Mouse (Mus musculus): ENCODE measurements around the gene Zfp787. TPM values are rescaled to one million over a fixed set of nuclear protein-coding genes. Genes with fewer than 3 reads are reported as not detected.
"Not testable (repeated sequence)": the region's sequence is repeated elsewhere in the genome, so short reads cannot be mapped to it uniquely, and the experiment has no call there.

Zfp787 gene
- polyA plus RNA-seq, 2 experiments, result 14.4 to 45.9 TPM

DNA sequence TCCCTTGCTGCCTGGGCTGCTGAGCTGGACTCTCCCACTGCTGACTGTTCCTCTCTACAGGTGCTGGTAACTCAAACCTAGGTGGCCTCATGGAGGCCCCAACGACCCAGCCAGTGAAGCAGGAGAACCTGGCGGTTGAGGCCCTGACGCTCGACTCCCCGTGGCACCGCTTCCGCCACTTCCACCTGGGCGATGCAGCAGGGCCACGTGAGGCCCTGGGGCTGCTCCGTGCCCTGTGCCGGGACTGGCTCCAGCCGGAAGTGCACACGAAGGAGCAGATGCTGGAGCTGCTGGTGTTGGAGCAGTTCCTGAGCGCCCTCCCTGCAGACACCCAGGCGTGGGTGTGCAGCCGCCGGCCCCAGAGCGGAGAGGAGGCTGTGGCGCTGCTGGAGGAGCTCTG lies 28.0 kb upstream of the Zfp787 start:
- no peak overlapping the region for H3K27ac ChIP-seq (replicated peaks; ENCODE audit: low read depth, low read length)
- no peak overlapping the region for H3K4me3 ChIP-seq (replicated peaks; ENCODE audit: low read length)
- DNase-seq (ENCODE audit: low spot score) (no peak), ATAC-seq (ENCODE audit: low FRiP score, low read depth) (no peak)
- H3K4me1 ChIP-seq (ENCODE audit: control insufficient read depth, insufficient read depth, low read length), result no peaks in the 10 kb centered on the region
- H3K4me2 ChIP-seq (replicated peaks; ENCODE audit: low read depth, low read length, severe bottlenecking), result no peak overlapping the region
- no peaks in the 10 kb centered on the region for H3K9me3 ChIP-seq (ENCODE audit: control insufficient read depth, low read length)
- peaks cover 61% of the 10 kb centered on the region for H3K36me3 ChIP-seq (ENCODE audit: control insufficient read depth, insufficient read depth, low read length)
- H3K27me3 ChIP-seq (ENCODE audit: control insufficient read depth, insufficient read depth, low read length), result no peaks in the 10 kb centered on the region
- H3K9ac ChIP-seq (ENCODE audit: low read depth, low read length, severe bottlenecking), result no peak overlapping the region
- no peak for TF ChIP-seq POLR2A (IDR thresholded peaks at IDR 0.05; ENCODE audit: borderline replicate concordance, extremely low read depth, insufficient read depth, insufficient read length)
- WGBS, result 92% methylated on average over 19 of the region's 19 CpGs

DNA sequence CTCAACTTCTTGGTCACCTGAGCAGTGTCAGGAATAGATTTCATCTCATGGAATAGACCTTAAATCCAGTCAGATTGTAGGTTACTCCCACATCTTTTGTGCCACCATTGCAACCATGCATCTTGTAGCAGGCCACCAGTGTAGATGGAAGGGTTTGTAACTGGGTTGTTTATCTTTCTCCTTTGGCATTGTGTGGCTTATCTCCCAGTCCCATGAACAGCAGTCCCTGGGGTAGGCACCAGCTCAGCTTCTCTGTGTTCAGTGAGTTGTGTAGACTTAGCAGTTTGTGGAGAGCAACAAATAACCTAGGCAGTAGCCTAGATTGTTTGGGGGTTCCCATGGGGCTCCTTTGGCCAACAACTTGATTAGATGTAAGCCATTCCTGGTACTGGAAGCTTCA lies 27.1 kb upstream of the Zfp787 start:
- Histone ChIP-seq H3K9me3 (ENCODE audit: control insufficient read depth, low read length) (no peaks in the 10 kb centered on the region), H3K9ac (ENCODE audit: low read depth, low read length, severe bottlenecking) (no peak overlapping the region), H3K4me1 (ENCODE audit: control insufficient read depth, insufficient read depth, low read length) (no peaks in the 10 kb centered on the region), H3K36me3 (ENCODE audit: control insufficient read depth, insufficient read depth, low read length) (peaks cover 52% of the 10 kb centered on the region), H3K4me2 (replicated peaks; ENCODE audit: low read depth, low read length, severe bottlenecking) (no peak overlapping the region), H3K27ac (replicated peaks; ENCODE audit: low read depth, low read length) (no peak overlapping the region), H3K4me3 (replicated peaks; ENCODE audit: low read length) (no peak overlapping the region), H3K27me3 (ENCODE audit: control insufficient read depth, insufficient read depth, low read length) (no peaks in the 10 kb centered on the region)
- no peak for TF ChIP-seq POLR2A (IDR thresholded peaks at IDR 0.05; ENCODE audit: borderline replicate concordance, extremely low read depth, insufficient read depth, insufficient read length)
- ATAC-seq (ENCODE audit: low FRiP score, low read depth), result no peak
- DNase-seq (ENCODE audit: low spot score), result no peak

DNA sequence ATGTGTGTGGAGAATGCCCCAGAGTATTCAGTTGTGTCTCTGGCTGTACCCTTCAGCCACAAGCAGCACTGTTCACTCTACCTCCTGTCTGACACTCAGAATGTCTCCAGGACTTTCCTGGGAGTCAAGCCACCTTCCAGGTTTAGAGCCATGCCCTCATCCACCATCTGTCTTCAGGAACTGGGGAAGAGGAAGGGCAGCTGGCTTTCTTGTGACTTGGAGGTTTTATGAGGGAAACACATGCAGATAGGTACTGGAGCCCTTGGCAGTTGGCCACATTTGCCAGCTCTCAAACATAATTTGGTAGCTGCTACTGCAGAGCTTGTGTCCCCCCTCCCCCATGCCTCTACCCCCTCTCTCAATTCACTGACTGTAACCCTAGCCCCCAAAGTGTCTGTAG lies 23.2 kb upstream of the Zfp787 start:
- H3K27ac ChIP-seq (replicated peaks; ENCODE audit: low read depth, low read length), result no peak overlapping the region
- no peak for TF ChIP-seq POLR2A (IDR thresholded peaks at IDR 0.05; ENCODE audit: borderline replicate concordance, extremely low read depth, insufficient read depth, insufficient read length)
- peaks cover 28% of the 10 kb centered on the region for H3K36me3 ChIP-seq (ENCODE audit: control insufficient read depth, insufficient read depth, low read length)
- no peak for ATAC-seq (ENCODE audit: low FRiP score, low read depth)
- no peaks in the 10 kb centered on the region for H3K27me3 ChIP-seq (ENCODE audit: control insufficient read depth, insufficient read depth, low read length)
- H3K9me3 ChIP-seq (ENCODE audit: control insufficient read depth, low read length), result no peaks in the 10 kb centered on the region
- H3K4me3 ChIP-seq (replicated peaks; ENCODE audit: low read length), result no peak overlapping the region
- H3K9ac ChIP-seq (ENCODE audit: low read depth, low read length, severe bottlenecking), result no peak overlapping the region
- no peak overlapping the region for H3K4me2 ChIP-seq (replicated peaks; ENCODE audit: low read depth, low read length, severe bottlenecking)
- no peak for DNase-seq (ENCODE audit: low spot score)
- no peaks in the 10 kb centered on the region for H3K4me1 ChIP-seq (ENCODE audit: control insufficient read depth, insufficient read depth, low read length)

DNA sequence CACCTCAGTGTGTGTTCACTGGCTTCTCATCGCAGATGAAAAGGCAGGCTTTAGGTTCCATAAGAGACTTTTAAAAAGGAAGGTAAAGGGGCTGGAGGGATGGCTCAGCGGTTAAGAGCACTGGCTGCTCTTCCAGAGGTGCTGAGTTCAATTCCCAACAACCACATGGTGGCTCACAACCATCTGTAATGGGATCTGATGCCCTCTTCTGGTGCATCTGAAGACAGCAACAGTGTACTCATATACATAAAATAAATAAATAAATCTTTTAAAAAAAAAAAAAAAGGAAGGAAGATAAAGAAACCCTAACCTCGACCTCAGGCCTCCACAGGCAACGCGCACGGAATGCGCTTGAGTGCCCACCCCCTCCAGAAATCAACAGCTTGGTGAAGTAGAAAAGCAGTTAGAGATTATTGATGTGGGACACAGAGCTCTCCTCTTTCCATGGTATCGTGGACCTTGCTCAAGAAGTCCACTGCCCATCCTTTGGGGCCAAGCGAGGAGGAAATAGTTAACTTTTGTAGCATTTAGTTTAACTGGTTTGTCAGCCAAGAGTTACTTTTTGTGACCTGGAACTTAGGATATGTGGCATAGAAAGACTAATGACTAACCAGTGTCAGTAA lies 18.7 kb upstream of the Zfp787 start:
- peaks cover 14% of the 10 kb centered on the region for H3K36me3 ChIP-seq (ENCODE audit: control insufficient read depth, insufficient read depth, low read length)
- H3K4me3 ChIP-seq (replicated peaks; ENCODE audit: low read length); ATAC-seq (ENCODE audit: low FRiP score, low read depth); H3K9ac ChIP-seq (ENCODE audit: low read depth, low read length, severe bottlenecking); H3K27me3 ChIP-seq (ENCODE audit: control insufficient read depth, insufficient read depth, low read length); H3K4me1 ChIP-seq (ENCODE audit: control insufficient read depth, insufficient read depth, low read length); H3K9me3 ChIP-seq (ENCODE audit: control insufficient read depth, low read length); H3K27ac ChIP-seq (replicated peaks; ENCODE audit: low read depth, low read length); DNase-seq (ENCODE audit: low spot score); H3K4me2 ChIP-seq (replicated peaks; ENCODE audit: low read depth, low read length, severe bottlenecking): not testable (repeated sequence)
- WGBS, result 90% methylated on average over 9 of the region's 9 CpGs

DNA sequence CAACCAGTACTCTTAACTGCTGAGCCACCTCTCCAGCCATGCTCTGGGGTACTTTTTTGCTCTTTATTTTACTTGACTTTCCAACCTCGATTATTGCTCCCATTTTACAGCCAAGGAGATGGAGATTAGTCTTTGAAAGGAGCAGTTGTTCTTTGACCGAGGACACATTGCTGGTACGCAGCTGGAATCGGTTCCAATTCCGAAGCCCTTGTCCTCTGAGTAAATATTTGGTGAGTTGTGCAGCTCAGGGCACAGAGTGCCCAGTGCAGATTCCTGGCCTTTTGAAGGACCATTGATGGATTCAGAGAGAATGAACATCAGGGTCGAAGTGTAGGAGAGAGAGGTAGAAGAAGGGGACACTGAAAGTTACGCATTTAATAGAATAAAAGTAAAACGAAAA lies 18.1 kb upstream of the Zfp787 start:
- Histone ChIP-seq H3K9me3 (ENCODE audit: control insufficient read depth, low read length) (no peaks in the 10 kb centered on the region), H3K9ac (ENCODE audit: low read depth, low read length, severe bottlenecking) (no peak overlapping the region), H3K4me1 (ENCODE audit: control insufficient read depth, insufficient read depth, low read length) (peaks cover 6% of the 10 kb centered on the region; the same call in 1 of the 2 replicates), H3K27ac (replicated peaks; ENCODE audit: low read depth, low read length) (no peak overlapping the region), H3K36me3 (ENCODE audit: control insufficient read depth, insufficient read depth, low read length) (peaks cover 12% of the 10 kb centered on the region), H3K4me2 (replicated peaks; ENCODE audit: low read depth, low read length, severe bottlenecking) (no peak overlapping the region), H3K4me3 (replicated peaks; ENCODE audit: low read length) (no peak overlapping the region), H3K27me3 (ENCODE audit: control insufficient read depth, insufficient read depth, low read length) (no peaks in the 10 kb centered on the region)
- WGBS, result 88% methylated on average over 8 of the region's 8 CpGs
- no peak for TF ChIP-seq POLR2A (IDR thresholded peaks at IDR 0.05; ENCODE audit: borderline replicate concordance, extremely low read depth, insufficient read depth, insufficient read length)
- DNase-seq (ENCODE audit: low spot score) (no peak), ATAC-seq (ENCODE audit: low FRiP score, low read depth) (no peak)
